Mouse (Mus musculus) forebrain, embryonic 14.5 days (tissue): Measurements from ENCODE around the gene Tmem167b. TPM values are rescaled to one million over a fixed set of nuclear protein-coding genes. Genes with fewer than 3 reads are reported as not detected.

ENCODE experiments used
- ATAC-seq: fragments of 200-750 bp; cut with Nextera tagmentation; 2 replicates; pipeline ENCODE4 v1.8.0; 2017; ENCODE audit warnings: mild to moderate bottlenecking, moderate library complexity
- DNase-seq: peaks from one replicate; pipeline ENCODE4 v3.0.0-alpha.2; 2015; ENCODE audit warnings: low spot score
- H3K27ac ChIP-seq: fragments of 300-500 bp; sonication (generic); 2 replicates; pipeline ENCODE4 v1.5.1; 2014; ENCODE audit warnings: low read depth, mild to moderate bottlenecking, control low read depth, low read length, moderate library complexity
- H3K27me3 ChIP-seq: fragments of 300-500 bp; sonication (generic); replicated peaks from 2 replicates; pipeline ENCODE4 v1.6.1; 2014; ENCODE audit warnings: low read length, control low read depth, mixed read lengths; ENCODE audit not compliant: control insufficient read depth, insufficient read depth
- H3K36me3 ChIP-seq: fragments of 300-500 bp; sonication (generic); 2 replicates; pipeline ENCODE4 v1.6.1; 2014; ENCODE audit warnings: low read length, control low read depth; ENCODE audit not compliant: control insufficient read depth, insufficient read depth
- H3K4me1 ChIP-seq: fragments of 300-500 bp; sonication (generic); 2 replicates; pipeline ENCODE4 v1.6.1; 2014; ENCODE audit warnings: antibody characterized with exemption, low read length, control low read depth; ENCODE audit not compliant: control insufficient read depth, insufficient read depth
- H3K4me2 ChIP-seq: fragments of 300-500 bp; sonication (generic); 2 replicates; pipeline ENCODE4 v1.6.1; 2014; ENCODE audit warnings: mild to moderate bottlenecking, control low read depth, low read length
- H3K4me3 ChIP-seq: fragments of 300-500 bp; sonication (generic); 2 replicates; pipeline ENCODE4 v1.5.1; 2014; ENCODE audit warnings: low read depth, low read length, control low read depth
- H3K9ac ChIP-seq: fragments of 300-500 bp; sonication (generic); 2 replicates; pipeline ENCODE4 v1.6.1; 2014; ENCODE audit warnings: mild to moderate bottlenecking, low read length, control low read depth, moderate library complexity
- H3K9me3 ChIP-seq: fragments of 300-500 bp; sonication (generic); replicated peaks from 2 replicates; pipeline ENCODE4 v1.6.1; 2016; ENCODE audit warnings: low read length, control low read depth, mixed read lengths; ENCODE audit not compliant: control insufficient read depth
- WGBS: fragments of 180-500 bp; shearing (Covaris S2); extraction: QIAGEN DNeasy Blood & Tissue Kit; methylation state at CpG from one replicate; pipeline ENCODE4 v1.1.7; 2014; 5-methylcytosine and 5-hydroxymethylcytosine counted together
- microRNA-seq: library from miRNA; unstranded; fragments of <30 nt; microRNA quantifications from one replicate; pipeline ENCODE4, GENCODE M21; 2016
- polyA plus RNA-seq: library from polyadenylated mRNA; unstranded; fragments of >200 nt; fragmentation: Nextera tagmentation; extraction: Ambion mirVana; gene quantifications from 2 replicates; pipeline ENCODE4 v1.2.1, GENCODE M21; 2014

The Tmem167b gene
- polyA plus RNA-seq, 1 experiment from 2014 or later = 56.3 TPM

DNA sequence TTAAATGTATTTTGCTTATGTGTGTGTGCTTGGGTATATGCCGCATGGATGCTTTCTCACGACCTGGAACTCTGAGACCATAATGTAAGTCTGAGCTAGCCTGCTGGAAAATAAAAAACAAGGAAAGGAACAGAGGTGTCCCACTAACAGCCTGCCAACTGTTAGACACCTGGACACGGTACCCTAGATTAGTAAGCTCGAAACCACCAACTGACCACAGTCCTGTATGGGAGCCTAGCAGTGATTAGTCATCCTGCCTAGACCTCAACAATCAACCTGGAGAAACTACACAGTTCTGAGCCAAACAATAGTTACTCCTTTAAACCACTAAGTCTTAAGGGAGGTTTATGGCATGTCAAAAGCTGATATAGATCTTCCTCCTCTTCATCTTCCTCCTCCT lies 38.9 kb downstream of the Tmem167b start:
- Histone ChIP-seq H3K27ac (no peak overlapping the region), H3K4me3 (no peak overlapping the region), H3K4me1 (no peaks in the 10 kb centered on the region), H3K9me3 (no peaks in the 10 kb centered on the region), H3K4me2 (no peak overlapping the region), H3K27me3 (no peaks in the 10 kb centered on the region), H3K9ac (no peak overlapping the region), H3K36me3 (no peaks in the 10 kb centered on the region)
- no peak for ATAC-seq
- no peak for DNase-seq
- WGBS = 96% methylated on average over 4 of the region's 4 CpGs

DNA sequence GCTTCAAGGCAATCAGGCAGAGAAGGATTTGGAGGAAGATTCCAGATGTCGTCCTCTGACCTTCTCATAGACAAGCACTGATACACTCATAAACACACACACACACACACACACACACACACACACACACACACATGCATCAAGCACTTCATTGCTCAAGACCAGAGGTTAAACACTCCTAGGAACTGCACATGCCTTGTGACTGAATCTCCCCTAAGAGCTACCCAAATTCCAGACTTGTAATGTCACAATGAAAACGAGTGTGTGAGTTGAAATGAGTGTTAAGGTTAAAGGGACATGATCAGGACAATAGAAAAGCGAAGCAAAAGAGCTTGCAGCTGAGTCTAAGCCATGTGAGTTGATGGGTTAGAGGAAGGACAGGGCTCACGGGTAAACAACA lies 44.0 kb downstream of the Tmem167b start:
- Histone ChIP-seq H3K4me2 (no peak overlapping the region), H3K4me3 (no peak overlapping the region), H3K27me3 (no peaks in the 10 kb centered on the region), H3K27ac (no peak overlapping the region), H3K9me3 (no peaks in the 10 kb centered on the region), H3K9ac (no peak overlapping the region), H3K36me3 (no peaks in the 10 kb centered on the region), H3K4me1 (no peaks in the 10 kb centered on the region)
- no peak for DNase-seq
- ATAC-seq = no peak
- WGBS = 47% methylated on average over 4 of the region's 4 CpGs

DNA sequence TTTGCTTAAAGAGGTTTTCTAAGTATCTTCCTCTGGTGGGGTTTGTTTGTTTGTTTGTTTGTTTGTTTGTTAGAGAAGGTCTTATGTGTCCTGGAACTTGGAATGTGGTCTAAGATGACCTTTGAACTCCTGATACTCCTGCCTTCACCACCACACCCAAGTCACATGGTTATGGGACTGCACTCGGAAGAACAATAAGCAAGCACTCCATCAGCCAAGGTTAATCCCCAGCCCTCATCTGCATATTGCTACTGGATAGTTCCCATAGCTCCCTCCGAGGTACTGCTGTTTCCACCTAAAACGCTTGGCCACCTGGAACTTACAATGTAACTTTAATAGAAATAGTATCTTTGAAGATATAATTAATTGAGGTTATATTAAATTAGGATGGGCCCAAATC lies 48.8 kb downstream of the Tmem167b start:
- Histone ChIP-seq H3K27ac (no peak overlapping the region), H3K4me3 (no peak overlapping the region), H3K4me1 (peaks cover 7% of the 10 kb centered on the region), H3K4me2 (no peak overlapping the region), H3K9me3 (no peaks in the 10 kb centered on the region), H3K27me3 (no peaks in the 10 kb centered on the region), H3K36me3 (no peaks in the 10 kb centered on the region), H3K9ac (no peak overlapping the region)
- DNase-seq (no peak), ATAC-seq (no peak)
- 53% methylated on average over 3 of the region's 3 CpGs for WGBS

- ATAC-seq (peak; percentile 86), DNase-seq (peak; percentile 90)
- Histone ChIP-seq H3K9ac (peak overlapping the region; percentile 4; the same call in 1 of the 2 replicates), H3K27ac (peak overlapping the region; percentile 62), H3K4me3 (no peak overlapping the region), H3K27me3 (no peaks in the 10 kb centered on the region), H3K36me3 (no peaks in the 10 kb centered on the region), H3K4me1 (peaks cover 7% of the 10 kb centered on the region), H3K4me2 (no peak overlapping the region), H3K9me3 (no peaks in the 10 kb centered on the region)
- 2% methylated on average over 9 of the region's 9 CpGs for WGBS
Measured at GRCm38 (mm10) chr3:108510716-108511483, 51.4 kb downstream of the Tmem167b start.

- H3K9ac ChIP-seq = no peak overlapping the region
- no peaks in the 10 kb centered on the region for H3K27me3 ChIP-seq
- no peak for DNase-seq
- H3K4me2 ChIP-seq = no peak overlapping the region
- peaks cover 7% of the 10 kb centered on the region for H3K4me1 ChIP-seq
- no peaks in the 10 kb centered on the region for H3K36me3 ChIP-seq
- WGBS = 44% methylated on average over 2 of the region's 2 CpGs
- H3K4me3 ChIP-seq = no peak overlapping the region
- H3K9me3 ChIP-seq = no peaks in the 10 kb centered on the region
- H3K27ac ChIP-seq = no peak overlapping the region
- no peak for ATAC-seq
Measured at GRCm38 (mm10) chr3:108510156-108510555, 52.1 kb downstream of the Tmem167b start.

DNA sequence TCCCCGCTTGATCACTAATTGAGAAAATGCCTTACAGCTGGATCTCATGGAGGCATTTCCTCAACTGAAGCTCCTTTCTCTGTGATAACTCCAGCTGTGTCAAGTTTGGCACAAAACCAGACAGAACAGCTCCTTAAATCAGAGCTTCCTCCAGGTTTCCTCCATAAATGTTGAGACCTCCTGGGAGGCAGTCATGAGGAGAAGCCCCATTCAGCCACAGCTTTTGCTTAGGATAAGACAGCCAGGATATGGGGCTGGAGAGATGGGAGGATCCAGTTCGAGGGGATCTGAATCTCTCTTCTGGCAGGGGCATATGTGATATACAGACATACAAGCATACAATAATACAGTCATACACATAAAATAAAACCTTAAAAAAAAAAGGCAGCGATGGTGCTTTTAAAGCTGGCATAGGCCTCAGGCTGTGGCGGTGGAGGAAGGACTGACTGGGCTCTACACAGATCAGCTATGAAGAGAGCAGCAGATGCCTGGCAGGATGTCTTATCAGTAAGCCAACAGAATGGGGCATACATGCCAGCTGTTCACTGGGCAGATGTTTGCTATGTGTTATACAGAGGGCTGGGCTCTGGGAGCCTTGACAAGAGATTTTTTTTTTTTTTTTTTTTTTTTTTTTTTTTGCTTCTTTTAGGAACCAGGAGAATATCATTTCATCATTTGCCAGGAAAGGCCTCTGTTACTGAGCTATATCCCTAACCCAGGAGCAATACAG lies 53.4 kb downstream of the Tmem167b start:
- Histone ChIP-seq H3K27me3 (no peaks in the 10 kb centered on the region), H3K27ac (no peak overlapping the region), H3K4me3 (no peak overlapping the region), H3K9ac (no peak overlapping the region), H3K36me3 (no peaks in the 10 kb centered on the region), H3K9me3 (no peaks in the 10 kb centered on the region), H3K4me2 (no peak overlapping the region), H3K4me1 (peaks cover 7% of the 10 kb centered on the region)
- ATAC-seq (no peak), DNase-seq (peak; percentile 28)
- WGBS = 77% methylated on average over 4 of the region's 4 CpGs

Small RNA genes lying within 50 kb of the gene (microRNA-seq; reads per million reads assigned to microRNA genes)
- gene Gm22860 = not detected

Other genes with a start within 250 kb of the Tmem167b start
- not detected in 2 replicates for gene Mybphl, start 197.6 kb downstream of the Tmem167b start, polyA plus RNA-seq
- 32.6 and 42.0 TPM in 2 replicates for gene Psrc1, start 178.6 kb downstream of the Tmem167b start, polyA plus RNA-seq
- gene Celsr2, start 146.9 kb downstream of the Tmem167b start, polyA plus RNA-seq = 38.4 and 39.9 TPM in 2 replicates
- gene Sars, start 117.3 kb downstream of the Tmem167b start, polyA plus RNA-seq = 227 and 241 TPM in 2 replicates
- 1.3 and 2.0 TPM in 2 replicates for gene 1700013F07Rik, start 28.3 kb downstream of the Tmem167b start, polyA plus RNA-seq
- 8.7 and 12.2 TPM in 2 replicates for gene 5330417C22Rik, start 25.9 kb downstream of the Tmem167b start, polyA plus RNA-seq
- gene Taf13, start 9.2 kb upstream of the Tmem167b start, polyA plus RNA-seq = 51.8 and 54.1 TPM in 2 replicates
- 87.8 and 112 TPM in 2 replicates for gene Wdr47, start 28.8 kb upstream of the Tmem167b start, polyA plus RNA-seq
- 51.4 and 56.6 TPM in 2 replicates for gene Clcc1, start 91.4 kb upstream of the Tmem167b start, polyA plus RNA-seq
- gene Gpsm2, start 159.8 kb upstream of the Tmem167b start, polyA plus RNA-seq = 37.2 and 44.8 TPM in 2 replicates
- gene Aknad1, start 177.2 kb upstream of the Tmem167b start, polyA plus RNA-seq = not detected in 2 replicates